Mouse (Mus musculus) embryonic facial prominence, embryonic 11.5 days (tissue): ENCODE measurements around the gene Spen. TPM values are rescaled to one million over a fixed set of nuclear protein-coding genes. Genes with fewer than 3 reads are reported as not detected.
A peak's percentile ranks its signal among the peaks of the same experiment; 100 is the strongest.

ENCODE experiments used
- ATAC-seq: fragments of 200-750 bp; cut with Nextera tagmentation; replicated peaks from 2 replicates; pipeline ENCODE4 v1.8.0; 2017; ENCODE audit warnings: low read depth; ENCODE audit not compliant: insufficient number of reproducible peaks, low FRiP score, low TSS enrichment
- DNase-seq: peaks from one replicate; pipeline ENCODE4 v3.0.0-alpha.2; 2015; ENCODE audit warnings: low spot score
- H3K27ac ChIP-seq: fragments of 300-500 bp; sonication (generic); replicated peaks from 2 replicates; pipeline ENCODE4 v1.5.1; 2014; ENCODE audit warnings: mild to moderate bottlenecking, low read depth, low read length, control low read depth
- H3K27me3 ChIP-seq: fragments of 300-500 bp; sonication (generic); 2 replicates; pipeline ENCODE4 v1.6.1; 2014; ENCODE audit warnings: mild to moderate bottlenecking, low read length, moderate library complexity, mixed read lengths; ENCODE audit not compliant: control insufficient read depth, insufficient read depth
- H3K36me3 ChIP-seq: fragments of 300-500 bp; sonication (generic); replicated peaks from 2 replicates; pipeline ENCODE4 v1.6.1; 2014; ENCODE audit warnings: low read depth, mild to moderate bottlenecking, low read length, moderate library complexity, mixed read lengths; ENCODE audit not compliant: control insufficient read depth, insufficient read depth
- H3K4me1 ChIP-seq: fragments of 300-500 bp; sonication (generic); 2 replicates; pipeline ENCODE4 v1.6.1; 2014; ENCODE audit warnings: low read length, mixed read lengths; ENCODE audit not compliant: control insufficient read depth, insufficient read depth
- H3K4me2 ChIP-seq: fragments of 300-500 bp; sonication (generic); 2 replicates; pipeline ENCODE4 v1.6.1; 2014; ENCODE audit warnings: low read depth, mild to moderate bottlenecking, control low read depth, low read length, moderate library complexity
- H3K4me3 ChIP-seq: fragments of 300-500 bp; sonication (generic); 2 replicates; pipeline ENCODE4 v1.5.1; 2014; ENCODE audit warnings: low read depth, low read length, control low read depth
- H3K9ac ChIP-seq: fragments of 300-500 bp; sonication (generic); replicated peaks from 2 replicates; pipeline ENCODE4 v1.6.1; 2014; ENCODE audit warnings: mild to moderate bottlenecking, control low read depth, low read length
- H3K9me3 ChIP-seq: fragments of 300-500 bp; sonication (generic); replicated peaks from 2 replicates; pipeline ENCODE4 v1.6.1; 2016; ENCODE audit warnings: mild to moderate bottlenecking, low read length, inconsistent platforms, mixed read lengths; ENCODE audit not compliant: control insufficient read depth
- WGBS: fragments of 180-500 bp; shearing (Covaris S2); extraction: QIAGEN DNeasy Blood & Tissue Kit; methylation state at CpG from one replicate; pipeline ENCODE4 v1.1.7; 2014; 5-methylcytosine and 5-hydroxymethylcytosine counted together
- polyA plus RNA-seq: library from polyadenylated mRNA; unstranded; fragments of >200 nt; fragmentation: Nextera tagmentation; extraction: Ambion mirVana; gene quantifications from 2 replicates; pipeline ENCODE4 v1.2.1, GENCODE M21; 2014

Spen gene
- polyA plus RNA-seq, 1 experiment from 2014 or later = 11.0 TPM

DNA sequence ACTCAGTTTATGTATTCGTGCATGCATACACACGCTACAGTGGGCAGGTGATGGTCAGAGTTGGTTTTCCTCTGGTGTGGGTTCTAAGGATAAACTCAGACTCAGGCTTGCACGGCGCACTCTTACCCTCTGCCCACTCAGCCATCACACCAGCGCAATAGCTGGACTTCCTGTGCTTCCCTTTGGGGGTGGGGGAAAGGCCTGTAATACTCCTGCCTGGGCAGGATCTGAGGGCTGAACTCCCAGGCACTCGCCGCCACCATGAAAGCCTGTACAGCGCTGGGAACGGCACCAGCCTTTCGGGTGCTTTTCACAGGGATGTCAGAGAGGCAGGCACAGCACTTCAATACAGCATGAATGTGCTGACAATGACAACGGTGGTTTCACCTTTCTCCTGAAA is 15.3 kb downstream of the Spen start:
- Histone ChIP-seq H3K27ac (no peak overlapping the region), H3K9ac (no peak overlapping the region), H3K36me3 (peaks cover 10% of the 10 kb centered on the region), H3K4me3 (no peak overlapping the region), H3K4me2 (no peak overlapping the region), H3K27me3 (no peaks in the 10 kb centered on the region), H3K9me3 (no peaks in the 10 kb centered on the region), H3K4me1 (no peaks in the 10 kb centered on the region; the same call in 1 of the 2 replicates)
- ATAC-seq (no peak), DNase-seq (no peak)
- 77% methylated on average over 11 of the region's 11 CpGs for WGBS

DNA sequence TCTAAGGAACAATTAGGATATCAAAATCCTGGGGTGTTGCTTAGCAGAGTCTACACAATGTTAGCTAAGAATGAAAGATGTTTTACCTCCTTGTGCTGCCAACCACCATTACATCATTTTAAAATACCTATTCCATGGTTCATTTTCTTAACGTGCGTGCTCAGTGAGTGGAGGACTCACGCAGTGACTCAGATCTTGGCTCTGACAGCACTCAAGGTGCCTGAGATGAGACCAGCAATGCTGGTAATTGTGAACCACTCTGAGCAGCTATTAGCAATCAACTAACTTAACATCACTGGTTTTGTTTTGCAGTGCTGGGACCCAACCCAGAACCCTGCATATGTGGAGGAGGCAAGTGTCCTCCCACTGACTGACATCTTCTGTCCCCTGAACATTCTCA is 20.0 kb downstream of the Spen start:
- Histone ChIP-seq H3K9me3 (no peaks in the 10 kb centered on the region), H3K36me3 (peaks cover 14% of the 10 kb centered on the region), H3K27ac (no peak overlapping the region), H3K27me3 (no peaks in the 10 kb centered on the region), H3K9ac (no peak overlapping the region), H3K4me3 (no peak overlapping the region), H3K4me2 (no peak overlapping the region), H3K4me1 (no peaks in the 10 kb centered on the region; the same call in 1 of the 2 replicates)
- DNase-seq = no peak
- no peak for ATAC-seq
- 95% methylated on average over 3 of the region's 3 CpGs for WGBS

DNA sequence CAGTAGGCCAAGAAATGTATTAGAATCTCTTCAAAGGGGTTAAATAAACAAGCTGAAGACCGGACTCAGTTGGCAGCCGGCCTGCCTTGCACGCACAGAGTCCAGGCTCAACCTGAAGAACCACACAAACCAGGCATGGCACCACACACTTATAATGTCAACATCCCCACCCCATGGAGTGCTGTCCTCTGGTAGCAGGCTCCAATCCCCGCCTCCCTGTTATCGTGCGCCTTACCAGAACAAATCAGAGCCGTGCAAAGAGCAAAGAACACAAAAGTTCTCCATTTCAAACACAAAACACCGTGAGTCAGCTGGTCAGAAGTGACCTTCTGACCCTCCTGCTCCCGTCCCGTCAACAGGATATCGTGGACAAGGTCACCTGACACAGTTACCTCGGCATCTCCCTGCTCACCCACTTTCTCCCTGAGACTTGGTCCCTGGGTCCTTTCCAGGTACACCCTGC is 24.2 kb downstream of the Spen start:
- peaks cover 4% of the 10 kb centered on the region for H3K36me3 ChIP-seq
- no peaks in the 10 kb centered on the region for H3K27me3 ChIP-seq
- DNase-seq (no peak), ATAC-seq (no peak)
- no peaks in the 10 kb centered on the region for H3K9me3 ChIP-seq
- H3K4me2 ChIP-seq = no peak overlapping the region
- 66% methylated on average over 12 of the region's 12 CpGs for WGBS
- no peak overlapping the region for H3K4me3 ChIP-seq
- no peaks in the 10 kb centered on the region for H3K4me1 ChIP-seq
- H3K9ac ChIP-seq = no peak overlapping the region; the same call in 1 of the 2 replicates
- H3K27ac ChIP-seq = no peak overlapping the region

DNA sequence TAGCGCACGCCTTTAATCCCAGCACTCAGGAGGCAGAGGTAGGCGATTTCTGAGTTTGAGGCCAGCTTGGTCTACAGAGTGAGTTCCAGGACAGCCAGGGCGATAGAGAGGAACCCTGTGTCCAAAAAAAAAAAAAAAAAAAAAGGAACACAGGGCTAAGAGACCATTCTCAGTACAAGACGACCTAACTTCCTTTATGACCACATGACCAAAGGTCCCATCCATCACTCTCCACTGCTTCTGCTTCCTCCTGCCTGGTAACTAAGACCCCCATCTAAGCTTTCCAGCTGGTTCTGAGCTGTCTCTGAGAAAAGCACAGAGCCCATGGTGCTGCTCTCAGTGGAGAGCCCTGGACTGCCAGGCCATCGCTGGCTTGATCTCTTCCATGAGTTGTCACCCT is 26.3 kb downstream of the Spen start:
- H3K36me3 ChIP-seq = peaks cover 4% of the 10 kb centered on the region
- no peak for DNase-seq
- H3K4me3 ChIP-seq = no peak overlapping the region
- H3K4me2 ChIP-seq = no peak overlapping the region
- no peaks in the 10 kb centered on the region for H3K4me1 ChIP-seq
- 78% methylated on average over 6 of the region's 6 CpGs for WGBS
- no peak for ATAC-seq
- no peaks in the 10 kb centered on the region for H3K9me3 ChIP-seq
- H3K27me3 ChIP-seq = no peaks in the 10 kb centered on the region
- H3K27ac ChIP-seq = no peak overlapping the region
- H3K9ac ChIP-seq = no peak overlapping the region

DNA sequence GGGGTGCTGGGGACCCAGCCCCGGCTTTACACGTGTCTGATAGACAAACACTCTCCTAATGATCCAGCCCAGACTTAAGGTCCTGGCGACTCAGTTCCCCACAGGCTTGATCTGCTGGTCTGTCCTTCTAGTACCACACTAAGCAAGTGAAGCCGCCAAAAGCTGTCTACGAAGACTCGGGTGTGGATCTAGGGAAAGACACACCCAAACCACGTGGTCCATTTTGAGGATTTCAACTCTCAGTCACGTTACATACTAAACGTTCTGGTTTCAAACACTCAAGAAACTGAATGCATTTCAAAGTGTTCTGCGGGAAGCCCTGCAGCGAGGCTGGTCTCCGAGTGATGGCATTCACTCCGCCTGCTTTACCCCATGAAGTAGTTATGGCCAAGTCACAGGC is 27.9 kb downstream of the Spen start:
- 87% methylated on average over 13 of the region's 13 CpGs for WGBS
- no peaks in the 10 kb centered on the region for H3K4me1 ChIP-seq

DNA sequence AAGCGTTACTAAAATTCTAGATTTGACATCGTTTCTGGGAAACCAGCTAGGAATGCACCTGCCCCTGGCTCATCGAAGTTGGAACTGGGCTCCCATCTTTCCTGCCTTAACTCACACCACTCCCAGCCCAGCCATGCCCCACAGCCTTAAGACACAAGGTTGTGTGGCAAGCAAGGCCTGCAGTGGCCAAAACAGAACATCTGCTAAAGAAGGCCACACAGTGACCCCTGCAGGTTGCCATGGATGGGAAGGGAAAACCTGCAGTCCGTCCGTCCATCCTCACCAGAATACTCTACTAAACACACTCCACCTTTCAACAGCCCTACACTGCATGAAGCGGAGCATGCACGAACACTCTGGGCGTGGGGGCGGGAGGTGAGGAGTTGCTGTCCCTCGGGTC is 31.5 kb downstream of the Spen start:
- 80% methylated on average over 10 of the region's 10 CpGs for WGBS
- ATAC-seq = no peak

More for the DNA sequence above, 27.9 kb downstream of the Spen start:
- H3K27me3 ChIP-seq = no peaks in the 10 kb centered on the region
- no peak overlapping the region for H3K27ac ChIP-seq
- ATAC-seq (no peak), DNase-seq (no peak)
- no peaks in the 10 kb centered on the region; the same call in 1 of the 2 replicates for H3K36me3 ChIP-seq
- no peak overlapping the region for H3K4me3 ChIP-seq
- H3K4me2 ChIP-seq = no peak overlapping the region
- H3K9ac ChIP-seq = no peak overlapping the region
- no peaks in the 10 kb centered on the region for H3K9me3 ChIP-seq

DNA sequence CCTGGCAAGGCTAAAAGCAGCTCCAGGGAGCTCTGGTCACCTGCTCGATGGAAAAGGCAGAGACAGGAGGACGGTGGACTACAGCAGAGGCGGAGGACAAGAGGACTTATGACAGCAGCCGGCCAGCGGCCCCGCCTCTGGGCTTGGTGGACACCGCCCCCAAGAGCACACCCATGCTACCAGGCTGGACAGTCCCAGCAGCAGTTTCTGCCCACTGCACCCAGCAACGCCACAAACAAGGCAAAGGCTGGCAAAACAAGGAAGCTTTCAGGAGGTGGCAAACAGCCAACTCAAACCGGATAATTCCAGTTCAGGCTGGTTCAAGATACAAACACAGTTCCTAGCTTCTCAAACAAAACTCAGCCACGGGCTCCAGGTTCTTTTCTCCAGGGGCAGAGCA is 32.0 kb downstream of the Spen start:
- Histone ChIP-seq H3K27me3 (no peaks in the 10 kb centered on the region), H3K4me3 (no peak overlapping the region), H3K27ac (no peak overlapping the region), H3K36me3 (no peaks in the 10 kb centered on the region), H3K4me2 (no peak overlapping the region), H3K9me3 (no peaks in the 10 kb centered on the region), H3K9ac (no peak overlapping the region), H3K4me1 (no peaks in the 10 kb centered on the region)
- DNase-seq (peak; percentile 25), ATAC-seq (no peak)
- 81% methylated on average over 10 of the region's 10 CpGs for WGBS

More for the DNA sequence above, 31.5 kb downstream of the Spen start:
- no peak for DNase-seq
- H3K36me3 ChIP-seq = no peaks in the 10 kb centered on the region
- no peaks in the 10 kb centered on the region for H3K4me1 ChIP-seq
- H3K27me3 ChIP-seq = no peaks in the 10 kb centered on the region
- no peak overlapping the region for H3K27ac ChIP-seq
- H3K4me2 ChIP-seq = no peak overlapping the region
- no peak overlapping the region for H3K9ac ChIP-seq
- no peak overlapping the region for H3K4me3 ChIP-seq
- no peaks in the 10 kb centered on the region for H3K9me3 ChIP-seq

DNA sequence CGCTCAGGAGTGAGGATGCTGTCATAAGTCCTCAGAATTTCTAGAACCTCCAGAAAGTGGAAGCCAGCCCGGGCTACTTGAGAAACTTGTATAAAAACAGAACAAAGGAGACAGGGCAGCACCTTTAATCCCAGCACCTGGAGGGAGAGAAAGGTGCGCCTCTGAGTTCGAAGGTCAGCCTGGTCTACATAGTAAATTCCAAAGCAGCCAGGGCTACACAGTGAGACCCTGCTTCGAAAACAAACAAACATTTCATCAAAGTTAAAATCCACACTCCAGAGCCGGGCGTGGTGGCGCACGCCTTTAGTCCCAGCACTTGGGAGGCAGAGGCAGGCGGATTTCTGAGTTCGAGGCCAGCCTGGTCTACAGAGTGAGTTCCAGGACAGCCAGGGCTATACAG is 32.6 kb downstream of the Spen start:
- no peaks in the 10 kb centered on the region for H3K9me3 ChIP-seq
- H3K36me3 ChIP-seq = no peaks in the 10 kb centered on the region
- no peaks in the 10 kb centered on the region for H3K4me1 ChIP-seq
- no peak overlapping the region for H3K4me3 ChIP-seq
- no peak overlapping the region for H3K27ac ChIP-seq
- H3K27me3 ChIP-seq = no peaks in the 10 kb centered on the region
- no peak for ATAC-seq
- no peak overlapping the region for H3K9ac ChIP-seq
- 96% methylated on average over 11 of the region's 11 CpGs for WGBS
- DNase-seq = no peak
- no peak overlapping the region for H3K4me2 ChIP-seq
